Mouse (Mus musculus): ENCODE results near the gene Calm2. TPM values are rescaled to one million over a fixed set of nuclear protein-coding genes. Genes with fewer than 3 reads are reported as not detected.

Gene Calm2
- polyA plus RNA-seq, 1 experiment from 2014 or later = 1,028 TPM

GRCm38 (mm10) chr17:87475356-87475755 is 28.6 kb upstream of the Calm2 start:
- H3K4me3 ChIP-seq (ENCODE audit: low read depth, low read length) = no peak overlapping the region
- H3K4me2 ChIP-seq (ENCODE audit: low read depth, low read length) = no peak overlapping the region
- H3K27me3 ChIP-seq (replicated peaks; ENCODE audit: control insufficient read depth, insufficient read depth, low read length) = 0 out of 2 replicates have a peak, but pooled peaks cover 4% of the 10 kb centered on the region
- peaks cover 23% of the 10 kb centered on the region for H3K4me1 ChIP-seq (ENCODE audit: control insufficient read depth, insufficient read depth, low read length)
- no peak overlapping the region for H3K9ac ChIP-seq (ENCODE audit: low read depth, low read length)
- DNase-seq (ENCODE audit: low spot score) (no peak), ATAC-seq (ENCODE audit: low read depth) (no peak)
- 47% methylated on average over 8 of the region's 8 CpGs for WGBS
- H3K36me3 ChIP-seq (ENCODE audit: control insufficient read depth, insufficient read depth, low read length) = no peaks in the 10 kb centered on the region
- no peaks in the 10 kb centered on the region for H3K9me3 ChIP-seq (ENCODE audit: control insufficient read depth, low read length)
- no peak overlapping the region for H3K27ac ChIP-seq (replicated peaks; ENCODE audit: low read depth, low read length)

GRCm38 (mm10) chr17:87474501-87474795 is 27.7 kb upstream of the Calm2 start:
- peak overlapping the region; percentile 58 for H3K9ac ChIP-seq (ENCODE audit: low read depth, low read length)
- 0% methylated on average over 7 of the region's 7 CpGs for WGBS

GRCm38 (mm10) chr17:87473736-87474500 is 27.2 kb upstream of the Calm2 start:
- no peaks in the 10 kb centered on the region for H3K36me3 ChIP-seq (ENCODE audit: control insufficient read depth, insufficient read depth, low read length)
- H3K27ac ChIP-seq (replicated peaks; ENCODE audit: low read depth, low read length) = peak overlapping the region; percentile 25; the same call in 1 of the 2 replicates
- H3K4me3 ChIP-seq (ENCODE audit: low read depth, low read length) = peak overlapping the region; percentile 38
- ATAC-seq (ENCODE audit: low read depth) = peak; percentile 77
- H3K27me3 ChIP-seq (replicated peaks; ENCODE audit: control insufficient read depth, insufficient read depth, low read length) = 0 out of 2 replicates have a peak, but pooled peaks cover 4% of the 10 kb centered on the region
- H3K9ac ChIP-seq (ENCODE audit: low read depth, low read length) = peak overlapping the region; percentile 58
- peak overlapping the region; percentile 79 for H3K4me2 ChIP-seq (ENCODE audit: low read depth, low read length)
- WGBS = 1% methylated on average over 23 of the region's 23 CpGs
- DNase-seq (ENCODE audit: low spot score) = peak; percentile 68
- peaks cover 23% of the 10 kb centered on the region for H3K4me1 ChIP-seq (ENCODE audit: control insufficient read depth, insufficient read depth, low read length)
- H3K9me3 ChIP-seq (ENCODE audit: control insufficient read depth, low read length) = no peaks in the 10 kb centered on the region

More at GRCm38 (mm10) chr17:87474501-87474795, 27.7 kb upstream of the Calm2 start:
- no peaks in the 10 kb centered on the region for H3K9me3 ChIP-seq (ENCODE audit: control insufficient read depth, low read length)
- H3K27me3 ChIP-seq (replicated peaks; ENCODE audit: control insufficient read depth, insufficient read depth, low read length) = 0 out of 2 replicates have a peak, but pooled peaks cover 4% of the 10 kb centered on the region
- H3K4me3 ChIP-seq (ENCODE audit: low read depth, low read length) = peak overlapping the region; percentile 38
- H3K4me1 ChIP-seq (ENCODE audit: control insufficient read depth, insufficient read depth, low read length) = peaks cover 23% of the 10 kb centered on the region
- H3K27ac ChIP-seq (replicated peaks; ENCODE audit: low read depth, low read length) = peak overlapping the region; percentile 25; the same call in 1 of the 2 replicates
- ATAC-seq (ENCODE audit: low read depth) = peak; percentile 13; the same call in 1 of the 2 replicates
- H3K4me2 ChIP-seq (ENCODE audit: low read depth, low read length) = peak overlapping the region; percentile 79
- H3K36me3 ChIP-seq (ENCODE audit: control insufficient read depth, insufficient read depth, low read length) = no peaks in the 10 kb centered on the region
- no peak for DNase-seq (ENCODE audit: low spot score)

GRCm38 (mm10) chr17:87473441-87473735 is 26.7 kb upstream of the Calm2 start:
- peak overlapping the region; percentile 58 for H3K9ac ChIP-seq (ENCODE audit: low read depth, low read length)
- H3K27me3 ChIP-seq (replicated peaks; ENCODE audit: control insufficient read depth, insufficient read depth, low read length) = 0 out of 2 replicates have a peak, but pooled peaks cover 4% of the 10 kb centered on the region
- no peaks in the 10 kb centered on the region for H3K36me3 ChIP-seq (ENCODE audit: control insufficient read depth, insufficient read depth, low read length)
- peak overlapping the region; percentile 79 for H3K4me2 ChIP-seq (ENCODE audit: low read depth, low read length)
- WGBS = 6% methylated on average over 9 of the region's 9 CpGs
- no peaks in the 10 kb centered on the region for H3K9me3 ChIP-seq (ENCODE audit: control insufficient read depth, low read length)
- no peak overlapping the region for H3K27ac ChIP-seq (replicated peaks; ENCODE audit: low read depth, low read length)
- DNase-seq (ENCODE audit: low spot score) (no peak), ATAC-seq (ENCODE audit: low read depth) (no peak)
- H3K4me1 ChIP-seq (ENCODE audit: control insufficient read depth, insufficient read depth, low read length) = peaks cover 23% of the 10 kb centered on the region
- H3K4me3 ChIP-seq (ENCODE audit: low read depth, low read length) = peak overlapping the region; percentile 38

GRCm38 (mm10) chr17:87472879-87473278 is 26.1 kb upstream of the Calm2 start:
- peak overlapping the region; percentile 79 for H3K4me2 ChIP-seq (ENCODE audit: low read depth, low read length)
- no peaks in the 10 kb centered on the region for H3K9me3 ChIP-seq (ENCODE audit: control insufficient read depth, low read length)
- DNase-seq (ENCODE audit: low spot score) = no peak
- 50% methylated on average over 10 of the region's 10 CpGs for WGBS
- no peaks in the 10 kb centered on the region for H3K36me3 ChIP-seq (ENCODE audit: control insufficient read depth, insufficient read depth, low read length)
- no peak overlapping the region for H3K27ac ChIP-seq (replicated peaks; ENCODE audit: low read depth, low read length)
- H3K27me3 ChIP-seq (replicated peaks; ENCODE audit: control insufficient read depth, insufficient read depth, low read length) = 0 out of 2 replicates have a peak, but pooled peaks cover 4% of the 10 kb centered on the region
- H3K9ac ChIP-seq (ENCODE audit: low read depth, low read length) = no peak overlapping the region
- peaks cover 23% of the 10 kb centered on the region for H3K4me1 ChIP-seq (ENCODE audit: control insufficient read depth, insufficient read depth, low read length)
- H3K4me3 ChIP-seq (ENCODE audit: low read depth, low read length) = no peak overlapping the region
- ATAC-seq (ENCODE audit: low read depth) = no peak

GRCm38 (mm10) chr17:87471661-87472060 is 24.9 kb upstream of the Calm2 start:
- Histone ChIP-seq H3K9me3 (ENCODE audit: control insufficient read depth, low read length) (no peaks in the 10 kb centered on the region), H3K4me3 (ENCODE audit: low read depth, low read length) (no peak overlapping the region), H3K4me2 (ENCODE audit: low read depth, low read length) (no peak overlapping the region), H3K4me1 (ENCODE audit: control insufficient read depth, insufficient read depth, low read length) (peaks cover 23% of the 10 kb centered on the region), H3K27me3 (replicated peaks; ENCODE audit: control insufficient read depth, insufficient read depth, low read length) (0 out of 2 replicates have a peak, but pooled peaks cover 4% of the 10 kb centered on the region), H3K27ac (replicated peaks; ENCODE audit: low read depth, low read length) (no peak overlapping the region), H3K36me3 (ENCODE audit: control insufficient read depth, insufficient read depth, low read length) (no peaks in the 10 kb centered on the region), H3K9ac (ENCODE audit: low read depth, low read length) (no peak overlapping the region)
- DNase-seq (ENCODE audit: low spot score) (no peak), ATAC-seq (ENCODE audit: low read depth) (no peak)
- WGBS = 68% methylated on average over 6 of the region's 6 CpGs

GRCm38 (mm10) chr17:87470797-87471196 is 24.1 kb upstream of the Calm2 start:
- WGBS = 65% methylated on average over 8 of the region's 8 CpGs

GRCm38 (mm10) chr17:87470282-87470681 is 23.5 kb upstream of the Calm2 start:
- ATAC-seq (ENCODE audit: low read depth) (no peak), DNase-seq (ENCODE audit: low spot score) (no peak)
- H3K27me3 ChIP-seq (replicated peaks; ENCODE audit: control insufficient read depth, insufficient read depth, low read length) = 0 out of 2 replicates have a peak, but pooled peaks cover 4% of the 10 kb centered on the region
- H3K4me2 ChIP-seq (ENCODE audit: low read depth, low read length) = no peak overlapping the region
- 73% methylated on average over 8 of the region's 8 CpGs for WGBS
- no peaks in the 10 kb centered on the region for H3K36me3 ChIP-seq (ENCODE audit: control insufficient read depth, insufficient read depth, low read length)
- H3K9ac ChIP-seq (ENCODE audit: low read depth, low read length) = no peak overlapping the region
- H3K27ac ChIP-seq (replicated peaks; ENCODE audit: low read depth, low read length) = no peak overlapping the region
- no peak overlapping the region for H3K4me3 ChIP-seq (ENCODE audit: low read depth, low read length)
- H3K9me3 ChIP-seq (ENCODE audit: control insufficient read depth, low read length) = no peaks in the 10 kb centered on the region
- H3K4me1 ChIP-seq (ENCODE audit: control insufficient read depth, insufficient read depth, low read length) = peaks cover 19% of the 10 kb centered on the region

More at GRCm38 (mm10) chr17:87470797-87471196, 24.1 kb upstream of the Calm2 start:
- Histone ChIP-seq H3K4me3 (ENCODE audit: low read depth, low read length) (no peak overlapping the region), H3K27me3 (replicated peaks; ENCODE audit: control insufficient read depth, insufficient read depth, low read length) (0 out of 2 replicates have a peak, but pooled peaks cover 4% of the 10 kb centered on the region), H3K27ac (replicated peaks; ENCODE audit: low read depth, low read length) (no peak overlapping the region), H3K9ac (ENCODE audit: low read depth, low read length) (no peak overlapping the region), H3K4me2 (ENCODE audit: low read depth, low read length) (no peak overlapping the region), H3K4me1 (ENCODE audit: control insufficient read depth, insufficient read depth, low read length) (peaks cover 23% of the 10 kb centered on the region), H3K9me3 (ENCODE audit: control insufficient read depth, low read length) (no peaks in the 10 kb centered on the region), H3K36me3 (ENCODE audit: control insufficient read depth, insufficient read depth, low read length) (no peaks in the 10 kb centered on the region)
- no peak for ATAC-seq (ENCODE audit: low read depth)
- no peak for DNase-seq (ENCODE audit: low spot score)

GRCm38 (mm10) chr17:87469428-87469827 is 22.7 kb upstream of the Calm2 start:
- Histone ChIP-seq H3K27me3 (replicated peaks; ENCODE audit: control insufficient read depth, insufficient read depth, low read length) (0 out of 2 replicates have a peak, but pooled peaks cover 4% of the 10 kb centered on the region), H3K27ac (replicated peaks; ENCODE audit: low read depth, low read length) (no peak overlapping the region), H3K4me3 (ENCODE audit: low read depth, low read length) (no peak overlapping the region), H3K9me3 (ENCODE audit: control insufficient read depth, low read length) (no peaks in the 10 kb centered on the region), H3K36me3 (ENCODE audit: control insufficient read depth, insufficient read depth, low read length) (no peaks in the 10 kb centered on the region), H3K4me2 (ENCODE audit: low read depth, low read length) (no peak overlapping the region), H3K9ac (ENCODE audit: low read depth, low read length) (no peak overlapping the region), H3K4me1 (ENCODE audit: control insufficient read depth, insufficient read depth, low read length) (peaks cover 11% of the 10 kb centered on the region; the same call in 1 of the 2 replicates)
- no peak for ATAC-seq (ENCODE audit: low read depth)
- no peak for DNase-seq (ENCODE audit: low spot score)
- WGBS = 85% methylated on average over 8 of the region's 8 CpGs
